Mouse (Mus musculus) cortical plate, adult 2 months (tissue): ENCODE measurements at regions not wholly inside any gene's neighbourhood (a gene's known extent, or its start where the extent isn't known, plus 50 kb on each side); places are given as distances from the start of the nearest gene placed in this dataset.

ENCODE experiments used
- CTCF ChIP-seq: fragments of 200-500 bp; IDR thresholded peaks from 2 replicates; pipeline ENCODE4 v1.5.1; 2011; ENCODE audit warnings: mild to moderate bottlenecking, control low read depth, low read length; ENCODE audit not compliant: insufficient read depth; ENCODE audit errors: extremely low read depth
- POLR2A ChIP-seq: fragments of 200-500 bp; IDR thresholded peaks from 2 replicates; pipeline ENCODE4 v1.6.1; 2011; ENCODE audit warnings: mild to moderate bottlenecking, low read length, control low read depth; ENCODE audit not compliant: insufficient read depth; ENCODE audit errors: extremely low read depth

GRCm38 (mm10) chr2:115398550-115398949 is 183.0 kb upstream of the BC052040 start:
- no peak for TF ChIP-seq CTCF
- TF ChIP-seq POLR2A = no peak
